Mouse (Mus musculus): ENCODE measurements at regions not wholly inside any gene's neighbourhood (a gene's known extent, or its start where the extent isn't known, plus 50 kb on each side); places are given as distances from the start of the nearest gene placed in this dataset.

DNA sequence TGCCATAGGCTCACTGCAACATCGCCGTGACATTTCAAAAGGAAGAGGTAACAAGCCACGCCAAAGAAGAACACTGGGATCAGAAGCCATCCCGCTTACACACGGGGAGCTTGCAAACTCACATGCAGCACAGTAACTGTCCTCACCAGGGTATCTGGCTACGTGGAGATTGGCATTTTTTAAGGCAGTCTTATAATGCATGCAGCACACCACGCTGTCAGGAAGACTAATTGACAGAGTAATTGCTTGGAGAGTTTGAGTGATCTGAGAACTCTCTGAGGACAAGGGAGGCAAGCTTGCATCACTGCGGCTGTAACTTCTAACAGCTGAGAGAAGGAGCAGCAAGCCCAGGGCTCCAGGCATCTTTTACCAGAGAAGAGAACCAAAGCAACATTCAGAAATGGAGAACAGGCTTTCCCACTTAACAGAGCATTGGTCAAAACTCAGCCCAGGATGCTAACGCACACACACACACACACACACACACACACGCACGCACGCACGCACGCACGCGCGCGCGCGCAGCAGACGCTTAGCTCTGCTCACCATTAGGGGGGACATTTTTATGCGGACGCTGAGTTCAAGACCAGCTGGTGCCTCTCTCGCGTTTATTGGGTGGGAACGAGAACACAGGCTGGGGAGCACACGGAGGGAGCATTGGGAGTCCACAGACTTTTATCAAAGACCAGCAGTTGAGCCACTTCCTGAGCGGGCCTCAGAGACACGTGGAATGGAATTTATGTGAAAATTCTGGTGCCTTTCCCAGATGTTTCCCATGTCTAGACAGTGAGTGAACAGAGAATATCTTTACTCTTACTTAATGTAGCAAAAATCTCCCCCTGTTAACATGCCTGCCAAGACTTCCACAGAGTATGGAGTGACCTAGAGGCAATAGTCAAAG, 66.6 kb downstream of the 1700129C05Rik start:
- 0 out of 2 replicates have a peak overlapping the region, but pooled peaks have one; percentile 4 for H3K4me3 ChIP-seq (replicated peaks)
- H3K27me3 ChIP-seq: no peaks in the 10 kb centered on the region
- no peak overlapping the region for H3K9ac ChIP-seq
- H3K36me3 ChIP-seq (replicated peaks): no peaks in the 10 kb centered on the region
- WGBS: 37% methylated on average over 29 of the region's 29 CpGs
- H3K27ac ChIP-seq: no peak overlapping the region
- peaks cover 13% of the 10 kb centered on the region for H3K4me1 ChIP-seq
- ATAC-seq (ENCODE audit: low FRiP score): 0 out of 2 replicates have a peak, but pooled peaks have one; percentile 30
- no peaks in the 10 kb centered on the region for H3K9me3 ChIP-seq
- peak overlapping the region; percentile 40 for H3K4me2 ChIP-seq

- WGBS: 57% methylated on average over 7 of the region's 7 CpGs
- no peak overlapping the region for H3K27ac ChIP-seq
- H3K27me3 ChIP-seq: no peaks in the 10 kb centered on the region
- H3K9ac ChIP-seq: no peak overlapping the region
- no peaks in the 10 kb centered on the region for H3K9me3 ChIP-seq
- H3K4me2 ChIP-seq: no peak overlapping the region
- peaks cover 13% of the 10 kb centered on the region for H3K4me1 ChIP-seq
- ATAC-seq (ENCODE audit: low FRiP score): peak; percentile 36; the same call in 1 of the 2 replicates
- no peak overlapping the region for H3K4me3 ChIP-seq (replicated peaks)
- H3K36me3 ChIP-seq (replicated peaks): no peaks in the 10 kb centered on the region
Measured at GRCm38 (mm10) chr14:59072323-59073039, 70.2 kb downstream of the 1700129C05Rik start.

DNA sequence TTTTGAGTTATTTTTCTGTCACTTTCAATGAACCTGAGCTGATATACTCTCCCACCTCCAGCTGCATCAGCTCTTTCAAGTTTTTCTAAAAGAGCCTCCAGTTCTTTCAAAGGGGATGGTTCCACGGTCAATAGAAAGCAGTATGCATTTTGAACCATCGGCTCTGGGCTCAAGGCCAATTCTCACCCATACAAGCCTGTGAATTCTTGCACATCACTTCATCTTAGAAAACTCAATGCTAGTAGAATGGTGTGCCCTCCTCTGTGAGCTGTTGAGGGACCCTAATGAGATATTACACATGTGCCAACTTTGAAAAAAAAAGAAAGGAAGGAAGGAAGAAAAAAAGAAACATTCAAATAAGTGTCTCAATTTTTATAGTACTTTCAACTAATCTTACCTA, 72.6 kb downstream of the 1700129C05Rik start:
- Histone ChIP-seq H3K4me3 (replicated peaks) (no peak overlapping the region), H3K4me2 (no peak overlapping the region), H3K4me1 (no peaks in the 10 kb centered on the region), H3K27ac (no peak overlapping the region), H3K36me3 (replicated peaks) (no peaks in the 10 kb centered on the region), H3K27me3 (no peaks in the 10 kb centered on the region), H3K9me3 (no peaks in the 10 kb centered on the region), H3K9ac (no peak overlapping the region)
- ATAC-seq (ENCODE audit: low FRiP score): no peak
- 70% methylated on average over 2 of the region's 2 CpGs for WGBS

DNA sequence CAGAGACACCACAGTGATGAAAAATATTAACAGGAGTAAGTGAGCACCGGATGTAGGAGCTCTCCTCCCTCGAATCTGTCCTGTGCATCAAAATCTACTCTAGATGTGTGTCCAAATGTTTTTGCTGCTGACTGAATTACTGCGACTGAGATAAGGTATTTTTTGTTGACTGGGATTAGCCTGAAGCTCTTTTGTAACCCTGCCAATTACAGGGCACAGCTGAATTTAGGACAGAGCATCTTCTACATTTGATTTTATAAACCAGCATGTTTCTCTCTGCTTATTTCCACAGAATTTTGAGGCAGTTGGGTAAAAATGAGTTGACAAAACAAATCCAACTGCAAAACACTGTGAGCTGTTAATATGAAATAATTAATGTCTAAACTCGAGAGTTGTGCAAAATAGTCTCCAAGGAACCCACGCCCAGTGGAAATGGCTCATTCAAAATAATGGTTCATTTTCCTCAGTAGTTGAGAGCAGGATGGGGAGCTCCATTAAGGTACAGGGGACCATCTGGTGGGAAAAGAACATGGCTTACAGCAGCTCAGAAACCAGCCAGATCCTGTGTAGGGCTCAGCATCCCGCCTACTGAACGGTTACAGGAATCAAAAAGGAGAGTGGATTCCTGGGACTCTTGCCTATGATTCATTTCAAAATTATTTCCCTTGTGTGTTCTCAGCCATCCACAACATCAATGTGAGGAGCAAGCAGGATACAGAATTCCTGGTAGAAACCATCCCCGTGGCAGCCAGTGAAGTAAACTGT, 76.1 kb downstream of the 1700129C05Rik start:
- Histone ChIP-seq H3K4me3 (replicated peaks) (no peak overlapping the region), H3K27me3 (no peaks in the 10 kb centered on the region), H3K4me1 (no peaks in the 10 kb centered on the region), H3K27ac (no peak overlapping the region), H3K4me2 (no peak overlapping the region), H3K36me3 (replicated peaks) (no peaks in the 10 kb centered on the region), H3K9ac (no peak overlapping the region), H3K9me3 (no peaks in the 10 kb centered on the region)
- WGBS: 84% methylated on average over 8 of the region's 8 CpGs
- ATAC-seq (ENCODE audit: low FRiP score): no peak

GRCm38 (mm10) chr14:59063221-59063620, 79.5 kb downstream of the 1700129C05Rik start:
- H3K4me3 ChIP-seq (replicated peaks): no peak overlapping the region
- H3K27ac ChIP-seq: no peak overlapping the region
- H3K27me3 ChIP-seq: no peaks in the 10 kb centered on the region
- no peak for ATAC-seq (ENCODE audit: low FRiP score)
- no peaks in the 10 kb centered on the region for H3K9me3 ChIP-seq
- WGBS: 63% methylated on average over 3 of the region's 3 CpGs
- H3K9ac ChIP-seq: no peak overlapping the region
- H3K36me3 ChIP-seq (replicated peaks): no peaks in the 10 kb centered on the region
- no peak overlapping the region for H3K4me2 ChIP-seq
- no peaks in the 10 kb centered on the region for H3K4me1 ChIP-seq

GRCm38 (mm10) chr14:59056832-59057231, 85.9 kb downstream of the 1700129C05Rik start:
- Histone ChIP-seq H3K9ac (no peak overlapping the region), H3K36me3 (replicated peaks) (no peaks in the 10 kb centered on the region), H3K4me2 (no peak overlapping the region), H3K9me3 (no peaks in the 10 kb centered on the region), H3K27ac (no peak overlapping the region), H3K4me3 (replicated peaks) (no peak overlapping the region), H3K4me1 (no peaks in the 10 kb centered on the region), H3K27me3 (no peaks in the 10 kb centered on the region)
- ATAC-seq (ENCODE audit: low FRiP score): no peak
- WGBS: 95% methylated on average over 3 of the region's 3 CpGs

GRCm38 (mm10) chr14:59055283-59055682, 87.4 kb downstream of the 1700129C05Rik start:
- no peak overlapping the region for H3K27ac ChIP-seq
- 95% methylated on average over 3 of the region's 3 CpGs for WGBS
- no peaks in the 10 kb centered on the region for H3K36me3 ChIP-seq (replicated peaks)
- H3K27me3 ChIP-seq: no peaks in the 10 kb centered on the region
- H3K4me3 ChIP-seq (replicated peaks): no peak overlapping the region
- ATAC-seq (ENCODE audit: low FRiP score): no peak
- no peaks in the 10 kb centered on the region for H3K9me3 ChIP-seq
- peaks cover 4% of the 10 kb centered on the region; the same call in 1 of the 2 replicates for H3K4me1 ChIP-seq
- no peak overlapping the region for H3K9ac ChIP-seq
- no peak overlapping the region for H3K4me2 ChIP-seq

DNA sequence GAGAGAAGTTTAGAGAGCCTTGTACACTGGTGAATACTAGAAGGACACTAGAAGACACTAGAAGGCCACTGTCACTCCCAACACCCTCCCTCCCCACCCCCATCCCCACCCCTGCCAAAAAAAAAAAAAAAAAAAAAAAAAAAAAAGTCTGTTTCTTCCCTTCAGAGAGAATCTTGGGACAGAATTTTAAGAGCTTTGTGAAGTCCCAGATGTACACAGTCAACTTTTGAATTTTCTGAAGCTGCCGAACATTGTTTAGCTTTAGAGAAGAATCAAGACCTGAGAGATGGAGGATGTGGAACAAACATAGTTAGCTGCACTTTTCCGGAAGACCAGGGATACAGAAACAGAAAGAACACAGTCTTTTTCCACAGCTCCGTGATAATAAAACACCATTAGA, 90.3 kb downstream of the 1700129C05Rik start:
- no peak overlapping the region for H3K9ac ChIP-seq
- no peaks in the 10 kb centered on the region for H3K27me3 ChIP-seq
- H3K4me3 ChIP-seq (replicated peaks): no peak overlapping the region
- no peak for ATAC-seq (ENCODE audit: low FRiP score)
- peaks cover 4% of the 10 kb centered on the region; the same call in 1 of the 2 replicates for H3K4me1 ChIP-seq
- no peaks in the 10 kb centered on the region for H3K9me3 ChIP-seq
- no peaks in the 10 kb centered on the region for H3K36me3 ChIP-seq (replicated peaks)
- H3K4me2 ChIP-seq: no peak overlapping the region
- 85% methylated on average over 3 of the region's 3 CpGs for WGBS
- H3K27ac ChIP-seq: no peak overlapping the region

DNA sequence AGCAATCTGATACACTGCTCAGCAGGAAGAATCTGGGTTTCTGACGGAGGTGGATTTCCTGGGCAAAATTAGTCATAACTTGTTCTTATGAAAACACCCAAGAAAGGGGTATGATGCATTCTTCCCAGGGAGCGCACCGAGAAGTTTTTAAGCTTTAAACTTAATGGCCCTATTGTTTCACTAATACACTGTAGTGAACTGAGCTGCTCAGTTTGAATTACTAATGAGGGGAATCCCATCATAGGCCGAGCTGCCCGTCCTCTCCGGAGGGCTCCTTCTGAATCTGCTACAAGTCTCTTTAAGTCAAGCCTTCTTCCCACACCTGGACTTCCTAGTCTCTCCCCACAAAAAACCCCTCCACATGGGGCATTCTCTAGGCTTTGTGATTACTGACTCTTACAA, 91.2 kb downstream of the 1700129C05Rik start:
- Histone ChIP-seq H3K9ac (no peak overlapping the region), H3K27ac (no peak overlapping the region), H3K4me3 (replicated peaks) (no peak overlapping the region), H3K9me3 (no peaks in the 10 kb centered on the region), H3K4me1 (peaks cover 4% of the 10 kb centered on the region; the same call in 1 of the 2 replicates), H3K36me3 (replicated peaks) (no peaks in the 10 kb centered on the region), H3K4me2 (no peak overlapping the region), H3K27me3 (no peaks in the 10 kb centered on the region)
- ATAC-seq (ENCODE audit: low FRiP score): no peak
- WGBS: 6% methylated on average over 6 of the region's 6 CpGs

GRCm38 (mm10) chr14:59045687-59046086, 97.0 kb downstream of the 1700129C05Rik start:
- no peaks in the 10 kb centered on the region for H3K9me3 ChIP-seq
- peaks cover 3% of the 10 kb centered on the region; the same call in 1 of the 2 replicates for H3K4me1 ChIP-seq
- WGBS: 80% methylated on average over 7 of the region's 7 CpGs
- ATAC-seq (ENCODE audit: low FRiP score): no peak
- H3K9ac ChIP-seq: no peak overlapping the region
- no peaks in the 10 kb centered on the region for H3K36me3 ChIP-seq (replicated peaks)
- H3K4me2 ChIP-seq: no peak overlapping the region
- no peaks in the 10 kb centered on the region for H3K27me3 ChIP-seq
- no peak overlapping the region for H3K4me3 ChIP-seq (replicated peaks)
- no peak overlapping the region for H3K27ac ChIP-seq

DNA sequence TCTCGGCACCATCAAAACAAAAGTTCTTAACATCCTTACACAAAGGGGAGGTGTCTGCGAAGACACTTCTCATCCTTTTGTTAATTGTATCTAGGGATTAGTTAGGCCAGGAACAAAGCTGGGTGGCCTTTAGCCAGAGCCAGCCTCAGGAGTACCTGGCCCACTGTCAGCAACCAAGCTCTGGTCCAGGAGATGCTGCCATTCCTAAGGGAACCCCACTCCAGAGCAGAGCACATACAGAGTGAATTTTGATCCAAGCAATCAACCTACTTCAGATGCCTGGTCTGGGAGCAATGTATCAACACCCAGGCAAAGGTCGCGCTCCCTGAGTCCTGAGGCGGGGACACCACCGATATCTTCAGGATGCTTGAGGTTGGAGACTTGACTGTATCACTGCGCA, 97.5 kb downstream of the 1700129C05Rik start:
- H3K36me3 ChIP-seq (replicated peaks): no peaks in the 10 kb centered on the region
- H3K9me3 ChIP-seq: no peaks in the 10 kb centered on the region
- peaks cover 3% of the 10 kb centered on the region; the same call in 1 of the 2 replicates for H3K4me1 ChIP-seq
- no peak overlapping the region for H3K9ac ChIP-seq
- 67% methylated on average over 7 of the region's 7 CpGs for whole genome bisulfite sequencing
- H3K4me3 ChIP-seq (replicated peaks): no peak overlapping the region
- no peaks in the 10 kb centered on the region for H3K27me3 ChIP-seq
- ATAC-seq (ENCODE audit: low FRiP score): no peak
- H3K27ac ChIP-seq: no peak overlapping the region
- no peak overlapping the region for H3K4me2 ChIP-seq

- H3K36me3 ChIP-seq (replicated peaks): no peaks in the 10 kb centered on the region
- no peak overlapping the region for H3K4me2 ChIP-seq
- no peak overlapping the region for H3K4me3 ChIP-seq (replicated peaks)
- peaks cover 3% of the 10 kb centered on the region; the same call in 1 of the 2 replicates for H3K4me1 ChIP-seq
- no peak overlapping the region for H3K9ac ChIP-seq
- H3K27me3 ChIP-seq: no peaks in the 10 kb centered on the region
- WGBS: 93% methylated on average over 2 of the region's 2 CpGs
- no peaks in the 10 kb centered on the region for H3K9me3 ChIP-seq
- ATAC-seq (ENCODE audit: low FRiP score): no peak
- no peak overlapping the region for H3K27ac ChIP-seq
Measured at GRCm38 (mm10) chr14:59042152-59042551, 100.5 kb downstream of the 1700129C05Rik start.
